ENCODE assay signal across 16 mouse cellular contexts in genomic region chr9:63346029-63346428, GRCm38 (mm10). TPM values are rescaled to one million over a fixed set of nuclear protein-coding genes. Genes with fewer than 3 reads are reported as not detected.
DNase-seq lines count a peak whose midpoint lies in the region; ATAC-seq lines count a peak whose summit lies in the region.
"Had no signal": no experiment of that assay in that cellular context is flagged by ENCODE, and none has a peak within 500 bp of the region (broad histone marks: within the 10 kb centered on the region; RNA-seq: fewer than 3 reads in every experiment).

No protein-coding gene starts in this region.

- no peak overlapping the region for H3K4me2 ChIP-seq in kidney, embryonic 15.5 days
- H3K4me2 ChIP-seq: embryonic facial prominence, embryonic 12.5 days had no signal

- H3K36me3 ChIP-seq in kidney, embryonic 15.5 days, result no peaks in the 10 kb centered on the region
- H3K36me3 ChIP-seq: embryonic facial prominence, embryonic 12.5 days had no signal

- WGBS in kidney, embryonic 15.5 days, result 75% methylated on average over 6 of the region's 6 CpGs

- no peaks in the 10 kb centered on the region for H3K9me3 ChIP-seq in kidney, embryonic 15.5 days (replicated peaks)
- H3K9me3 ChIP-seq: embryonic facial prominence, embryonic 12.5 days had no signal

- no peak for DNase-seq in kidney, postnatal 25 days
- DNase-seq in cerebellum, adult 11 months, result peak; percentile 53
- peak; percentile 61 for DNase-seq in cerebellum, adult 8-10 months
- peak; percentile 44 to 48 for DNase-seq in heart, postnatal 10 days
- DNase-seq in urinary bladder, postnatal 4 days (ENCODE audit: low spot score in 2 of 2), result no peak
- no peak for DNase-seq in retina, embryonic 14.5 days (ENCODE audit: low spot score)
- DNase-seq: adrenal gland, adult 8-10 months; gastrocnemius, postnatal 36 days; liver, postnatal 0 days; thymus, postnatal 4 days had no signal

- H3K27ac ChIP-seq in kidney, embryonic 15.5 days, result no peak overlapping the region
- H3K27ac ChIP-seq: embryonic facial prominence, embryonic 12.5 days had no signal

- intact Hi-C loops in heart, postnatal 10 days (cut with DNase I), result no loop called here

- ATAC-seq in kidney, embryonic 15.5 days (replicated peaks; ENCODE audit: low FRiP score), result peak; percentile 36; the same call in 1 of the 2 replicates
- ATAC-seq: forebrain, embryonic 14.5 days; hindbrain, embryonic 16.5 days; liver, postnatal 0 days; Patski had no signal

- H3K27me3 ChIP-seq in kidney, embryonic 15.5 days, result no peaks in the 10 kb centered on the region
- H3K27me3 ChIP-seq: CH12.LX; embryonic facial prominence, embryonic 12.5 days; Patski had no signal

- no peak overlapping the region for H3K4me3 ChIP-seq in kidney, embryonic 15.5 days (replicated peaks)
- H3K4me3 ChIP-seq: embryonic facial prominence, embryonic 12.5 days had no signal

- H3K9ac ChIP-seq in kidney, embryonic 15.5 days, result no peak overlapping the region
- H3K9ac ChIP-seq: embryonic facial prominence, embryonic 12.5 days; liver, postnatal 0 days had no signal

- H3K4me1 ChIP-seq in kidney, embryonic 15.5 days, result peaks cover 34% of the 10 kb centered on the region
- H3K4me1 ChIP-seq: embryonic facial prominence, embryonic 12.5 days had no signal

RNA-seq across cellular contexts. Expression of gene Map2k5, which starts 31.7 kb away (rescaled TPM):
- polyA plus RNA-seq in kidney, embryonic 15.5 days (2015; fragmentation: Nextera tagmentation; extraction: Ambion mirVana), result 33.6 and 34.0 TPM in 2 replicates
- total RNA-seq in heart, postnatal 10 days (2021), result 10 to 100 TPM; 24.4 to 25.1 TPM

RNA-seq across cellular contexts. Expression of gene 2300009A05Rik, which starts 53.0 kb away (rescaled TPM):
- polyA plus RNA-seq in kidney, embryonic 15.5 days (2015; fragmentation: Nextera tagmentation; extraction: Ambion mirVana), result 53.2 and 57.6 TPM in 2 replicates
- total RNA-seq in heart, postnatal 10 days (2021), result 10 to 100 TPM; 49.3 to 53.9 TPM

Comparison
In these comparisons a context has a peak if more than half of its experiments do, and no peak if none do; other contexts are left out.
1. DNase-seq: peak in cerebellum, adult 11 months (single experiment), cerebellum, adult 8-10 months (single experiment) and heart, postnatal 10 days (2 of 2); none in kidney, postnatal 25 days (0 of 2), urinary bladder, postnatal 4 days (0 of 2) and retina, embryonic 14.5 days (single experiment).